Mouse (Mus musculus) myocyte (in vitro differentiated cells): Measurements from ENCODE around the gene Ccdc43. TPM values are rescaled to one million over a fixed set of nuclear protein-coding genes. Genes with fewer than 3 reads are reported as not detected.

Experiments
- H3K27me3 ChIP-seq: one replicate; pipeline ENCODE4 v1.6.1; 2011; ENCODE audit not compliant: control insufficient read depth, insufficient read depth, insufficient read length
- H3K36me3 ChIP-seq: one replicate; pipeline ENCODE4 v1.6.1; 2011; ENCODE audit not compliant: control insufficient read depth, insufficient read depth
- H3K4me2 ChIP-seq: one replicate; pipeline ENCODE4 v1.6.1; 2011; ENCODE audit warnings: low read depth, control low read depth
- H3K4me3 ChIP-seq: one replicate; pipeline ENCODE4 v1.5.1; 2011; ENCODE audit warnings: mild to moderate bottlenecking, control low read depth, moderate library complexity
- H3K79me2 ChIP-seq: one replicate; pipeline ENCODE4 v1.6.1; 2011; ENCODE audit not compliant: control insufficient read depth, insufficient read depth
- H3ac ChIP-seq: one replicate; pipeline ENCODE4 v1.6.1; 2011; ENCODE audit not compliant: control insufficient read depth, insufficient read length
- CEBPB ChIP-seq: IDR thresholded peaks from 2 replicates; pipeline ENCODE4 v1.6.1; 2011; ENCODE audit warnings: mild to moderate bottlenecking, moderate library complexity; ENCODE audit not compliant: poor library complexity, insufficient read depth, severe bottlenecking
- E2F4 ChIP-seq: IDR thresholded peaks from one replicate; pipeline ENCODE4 v1.6.1; 2011; ENCODE audit warnings: mild to moderate bottlenecking, control low read depth, moderate library complexity; ENCODE audit not compliant: insufficient read depth
- MAX ChIP-seq: IDR thresholded peaks from one replicate; pipeline ENCODE4 v1.6.1; 2011; ENCODE audit warnings: low read depth, mild to moderate bottlenecking, control low read depth
- MYOD1 ChIP-seq, 3 experiments: IDR thresholded peaks; one replicate each; pipeline ENCODE4 v1.6.1; 2011; ENCODE audit warnings: control low read depth in 2 of 3, low read depth in 2 of 3, mild to moderate bottlenecking in 2 of 3, moderate library complexity in 1 of 3; ENCODE audit not compliant: insufficient read length in 2 of 3, control insufficient read depth in 1 of 3
- MYOG ChIP-seq, 3 experiments: IDR thresholded peaks; one replicate each; pipeline ENCODE4 v1.6.1; 2011; ENCODE audit warnings: control low read depth in 2 of 3, low read depth in 2 of 3, mild to moderate bottlenecking in 2 of 3; ENCODE audit not compliant: insufficient read length in 2 of 3, control insufficient read depth in 1 of 3, insufficient read depth in 1 of 3
- POLR2A ChIP-seq: IDR thresholded peaks from one replicate; pipeline ENCODE4 v1.6.1; 2011; ENCODE audit warnings: low read depth, mild to moderate bottlenecking, control low read depth, moderate library complexity; ENCODE audit not compliant: insufficient read length
- POLR2AphosphoS2 ChIP-seq: IDR thresholded peaks from one replicate; pipeline ENCODE4 v1.6.1; 2011; ENCODE audit warnings: low read depth, control low read depth; ENCODE audit not compliant: insufficient read length
- REST ChIP-seq: IDR thresholded peaks from one replicate; pipeline ENCODE4 v1.6.1; 2011; ENCODE audit warnings: mild to moderate bottlenecking, control low read depth, moderate library complexity; ENCODE audit not compliant: insufficient read depth, insufficient read length
- SRF ChIP-seq: IDR thresholded peaks from one replicate; pipeline ENCODE4 v1.6.1; 2011; ENCODE audit warnings: low read depth; ENCODE audit not compliant: control insufficient read depth, insufficient read length
- TCF12 ChIP-seq: IDR thresholded peaks from one replicate; pipeline ENCODE4 v1.6.1; 2011; ENCODE audit warnings: mild to moderate bottlenecking, control low read depth; ENCODE audit not compliant: poor library complexity, insufficient read depth, severe bottlenecking
- TCF3 ChIP-seq: IDR thresholded peaks from one replicate; pipeline ENCODE4 v1.6.1; 2011; ENCODE audit warnings: low read depth, control low read depth; ENCODE audit not compliant: insufficient read length
- USF1 ChIP-seq: IDR thresholded peaks from one replicate; pipeline ENCODE4 v1.6.1; 2011; ENCODE audit warnings: low read depth, mild to moderate bottlenecking, control low read depth, moderate library complexity
- polyA plus RNA-seq: library from polyadenylated mRNA; unstranded; fragments of >200 nt; fragmentation: generic; extraction: Trizol; gene quantifications from one replicate; pipeline ENCODE4 v1.2.1, GENCODE M21; 2012; ENCODE audit warnings: missing spikeins

Gene Ccdc43
- polyA plus RNA-seq, 1 experiment = 26.8 TPM

GRCm38 (mm10) chr11:102695289-102695688, 2.3 kb downstream of the Ccdc43 start:
- TF ChIP-seq MAX (no peak), SRF (no peak), TCF3 (no peak), POLR2AphosphoS2 (no peak), MYOG (IDR thresholded peaks at IDR 0.05; ENCODE audit: control insufficient read depth in 1 of 3, insufficient read depth in 1 of 3, insufficient read length in 2 of 3, low read depth in 2 of 3) (peak in 2 of 3 experiments; percentile 56 to 70), TCF12 (peak; percentile 23), CEBPB (no peak), MYOD1 (IDR thresholded peaks at IDR 0.05; ENCODE audit: control insufficient read depth in 1 of 3, insufficient read length in 2 of 3, low read depth in 2 of 3) (peak in 2 of 3 experiments; percentile 44 to 68)
- H3K79me2 ChIP-seq = peaks cover 14% of the 10 kb centered on the region
- H3K4me3 ChIP-seq = no peak overlapping the region
- H3K27me3 ChIP-seq = no peaks in the 10 kb centered on the region
- no peak overlapping the region for H3ac ChIP-seq
- no peaks in the 10 kb centered on the region for H3K36me3 ChIP-seq
- H3K4me2 ChIP-seq = peak overlapping the region; percentile 86

- Histone ChIP-seq H3K27me3 (no peaks in the 10 kb centered on the region), H3K36me3 (peaks cover 5% of the 10 kb centered on the region), H3ac (no peak overlapping the region), H3K4me3 (no peak overlapping the region), H3K4me2 (no peak overlapping the region), H3K79me2 (no peaks in the 10 kb centered on the region)
- TF ChIP-seq REST (no peak), POLR2A (no peak), E2F4 (no peak)
These were observed 7.4 kb downstream of the Ccdc43 start for GRCm38 (mm10) chr11:102690162-102690561.

DNA sequence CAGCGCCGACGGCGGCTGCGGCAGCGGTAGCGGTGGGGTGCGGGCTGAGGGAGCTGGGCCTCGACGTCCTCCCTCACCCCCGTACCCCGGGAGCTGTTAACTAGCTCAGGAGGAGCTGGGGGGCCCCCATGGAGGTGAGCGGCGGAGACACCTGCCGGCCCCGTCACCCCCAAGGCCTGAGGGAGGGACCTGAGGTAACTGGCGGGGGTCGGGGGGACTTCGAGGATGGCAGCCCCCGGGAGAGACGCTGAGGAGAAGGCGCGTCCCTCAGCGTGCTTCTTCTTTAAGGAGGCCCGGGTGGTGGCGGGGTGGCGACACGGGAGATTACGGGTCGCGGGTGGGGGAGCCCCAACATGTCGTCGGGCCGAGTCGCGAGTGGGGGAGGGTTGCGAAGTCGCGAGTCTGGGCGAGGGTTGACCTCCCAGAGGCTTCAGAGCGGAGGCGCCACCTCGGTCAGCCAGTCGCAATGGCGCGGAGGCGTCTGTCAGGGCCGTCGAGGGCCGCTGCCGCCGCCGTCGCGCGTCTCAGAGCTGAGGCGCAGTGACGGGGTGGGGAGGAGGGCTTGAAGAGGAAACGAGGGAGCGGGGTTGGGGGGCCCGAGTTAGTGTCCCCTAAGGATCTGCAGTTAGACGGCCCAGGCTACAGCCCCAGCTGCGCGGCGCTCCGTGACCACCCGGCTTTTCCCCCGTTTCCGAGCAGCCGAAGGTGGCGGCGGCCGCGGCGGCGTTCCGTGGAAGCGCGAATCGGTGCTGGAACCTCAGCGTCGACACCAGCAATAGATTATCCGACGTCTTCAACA, 31.7 kb downstream of the Ccdc43 start:
- Histone ChIP-seq H3K79me2 (no peaks in the 10 kb centered on the region), H3K27me3 (no peaks in the 10 kb centered on the region), H3K4me2 (no peak overlapping the region), H3K4me3 (no peak overlapping the region), H3ac (no peak overlapping the region), H3K36me3 (no peaks in the 10 kb centered on the region)
- no peak for TF ChIP-seq CEBPB
- TF ChIP-seq E2F4 = no peak
- no peak for TF ChIP-seq MYOD1 (IDR thresholded peaks at IDR 0.05; ENCODE audit: control insufficient read depth in 1 of 3, insufficient read length in 2 of 3, low read depth in 2 of 3)
- no peak for TF ChIP-seq MAX
- no peak for TF ChIP-seq TCF12
- no peak for TF ChIP-seq MYOG (IDR thresholded peaks at IDR 0.05; ENCODE audit: control insufficient read depth in 1 of 3, insufficient read depth in 1 of 3, insufficient read length in 2 of 3, low read depth in 2 of 3)
- TF ChIP-seq REST = no peak
- TF ChIP-seq POLR2A = no peak

DNA sequence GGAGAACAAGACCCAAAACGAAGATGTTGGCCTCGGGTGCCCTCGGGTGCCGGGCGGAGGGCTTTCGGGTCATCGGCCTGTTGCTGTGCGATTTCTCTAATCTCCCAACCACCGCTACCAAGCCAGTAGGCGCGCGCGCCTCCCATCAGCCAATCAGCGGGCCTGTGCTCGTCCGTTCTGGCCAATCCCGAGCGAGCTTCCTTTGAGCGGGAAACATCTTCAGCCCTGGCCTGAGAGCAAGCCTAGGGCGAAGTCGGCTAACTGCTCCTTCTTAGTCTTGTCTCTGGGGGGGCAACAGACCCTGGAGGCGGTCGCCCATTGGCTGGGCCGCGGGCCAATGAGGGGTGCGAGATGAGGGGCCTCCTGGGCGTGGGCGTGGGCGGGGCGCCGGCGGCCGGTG, 32.4 kb downstream of the Ccdc43 start:
- Histone ChIP-seq H3K79me2 (no peaks in the 10 kb centered on the region), H3K4me2 (no peak overlapping the region), H3K36me3 (no peaks in the 10 kb centered on the region), H3ac (no peak overlapping the region), H3K27me3 (no peaks in the 10 kb centered on the region), H3K4me3 (no peak overlapping the region)
- no peak for TF ChIP-seq TCF12
- TF ChIP-seq POLR2AphosphoS2 = no peak
- no peak for TF ChIP-seq E2F4
- no peak for TF ChIP-seq TCF3
- TF ChIP-seq MAX = no peak
- no peak for TF ChIP-seq CEBPB
- TF ChIP-seq MYOD1 (IDR thresholded peaks at IDR 0.05; ENCODE audit: control insufficient read depth in 1 of 3, insufficient read length in 2 of 3, low read depth in 2 of 3) = no peak
- TF ChIP-seq USF1 = no peak
- TF ChIP-seq MYOG (IDR thresholded peaks at IDR 0.05; ENCODE audit: control insufficient read depth in 1 of 3, insufficient read depth in 1 of 3, insufficient read length in 2 of 3, low read depth in 2 of 3) = no peak
- no peak for TF ChIP-seq SRF
- no peak for TF ChIP-seq POLR2A
- TF ChIP-seq REST = no peak

GRCm38 (mm10) chr11:102663416-102663815, 34.2 kb downstream of the Ccdc43 start, which contains the start of gene Meioc:
Meioc (plus strand) TSS chr11:102663716.
- no peaks in the 10 kb centered on the region for H3K27me3 ChIP-seq

More at GRCm38 (mm10) chr11:102663416-102663815, 34.2 kb downstream of the Ccdc43 start, which contains the start of gene Meioc:
- H3K4me2 ChIP-seq = no peak within 1 kb of the TSS
- H3K36me3 ChIP-seq = no peaks in the 10 kb centered on the region
- H3K79me2 ChIP-seq = no peaks in the 10 kb centered on the region
- no peak within 1 kb of the TSS for H3K4me3 ChIP-seq
- TF ChIP-seq TCF12 (no peak), POLR2A (no peak), REST (no peak), POLR2AphosphoS2 (no peak), MAX (no peak), CEBPB (no peak), SRF (no peak), TCF3 (no peak), MYOD1 (IDR thresholded peaks at IDR 0.05; ENCODE audit: control insufficient read depth in 1 of 3, insufficient read length in 2 of 3, low read depth in 2 of 3) (no peak), MYOG (IDR thresholded peaks at IDR 0.05; ENCODE audit: control insufficient read depth in 1 of 3, insufficient read depth in 1 of 3, insufficient read length in 2 of 3, low read depth in 2 of 3) (no peak), E2F4 (no peak), USF1 (no peak)
- H3ac ChIP-seq = no peak within 1 kb of the TSS
